Mouse (Mus musculus) thymus, postnatal 10 days (tissue): ENCODE data around the gene Nudt3.

Experiments
- DNase-seq, 2 experiments: peaks; one replicate each; pipeline ENCODE4 v3.0.0; 2021; ENCODE audit warnings: low spot score in 2 of 2

Nudt3 gene

DNA sequence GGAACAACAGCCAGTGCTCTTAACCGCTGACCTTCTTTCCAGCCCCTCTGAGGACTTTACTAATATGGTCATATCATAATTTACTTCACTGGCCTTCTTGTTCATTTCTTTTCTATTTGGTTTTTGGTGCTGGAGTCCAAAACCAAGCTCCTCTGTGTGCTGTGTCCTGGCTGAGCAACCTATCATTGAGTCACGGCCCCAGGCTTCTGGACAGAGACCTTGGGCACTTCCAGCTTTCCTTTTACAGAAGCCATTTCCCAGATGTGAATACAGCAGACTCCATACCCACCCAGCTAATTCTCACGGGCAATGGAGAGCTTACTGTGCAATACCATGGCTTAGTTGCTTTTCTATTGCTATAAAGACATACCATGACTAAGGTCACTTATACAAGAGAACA, 23.0 kb downstream of the Nudt3 start:
- DNase-seq = no peak

DNA sequence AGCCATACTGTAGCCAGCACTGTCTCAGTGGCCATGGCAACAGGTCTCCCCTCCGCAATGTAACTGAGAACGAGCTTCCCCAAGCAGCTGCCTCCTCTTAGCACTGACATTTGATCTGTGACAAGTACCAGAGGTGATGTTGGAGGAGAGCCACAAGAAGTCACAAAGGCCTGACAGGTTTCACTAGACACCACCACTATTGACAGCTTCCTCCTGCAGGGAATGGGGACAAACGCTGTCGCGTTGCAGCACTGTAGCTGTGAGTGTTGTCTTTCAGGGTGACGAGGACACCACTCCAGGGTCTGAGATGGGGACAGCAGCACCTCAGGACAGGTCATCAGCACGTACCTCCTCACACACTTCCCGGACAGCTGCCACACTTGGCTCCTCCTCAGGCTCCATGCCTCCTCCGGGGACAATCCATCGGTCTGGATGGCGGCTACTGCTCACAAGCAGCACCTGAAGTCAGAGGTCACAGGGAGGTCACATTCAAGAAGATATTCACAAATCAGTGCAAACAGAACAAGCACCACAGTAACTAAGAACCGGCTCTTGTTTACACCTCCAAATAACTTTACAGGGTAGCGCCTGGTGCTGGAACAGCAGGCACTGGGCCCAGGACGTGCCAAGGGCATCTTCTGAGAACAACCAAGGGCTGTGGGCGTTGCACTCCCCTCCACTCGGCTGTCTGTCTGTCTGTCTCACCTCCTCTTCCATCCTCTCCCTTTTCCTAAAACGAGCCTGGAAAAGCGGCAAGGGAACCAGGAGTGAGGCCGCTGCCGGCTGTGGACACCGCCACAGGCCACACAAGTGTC, 26.7 kb downstream of the Nudt3 start:
- DNase-seq = no peak

DNA sequence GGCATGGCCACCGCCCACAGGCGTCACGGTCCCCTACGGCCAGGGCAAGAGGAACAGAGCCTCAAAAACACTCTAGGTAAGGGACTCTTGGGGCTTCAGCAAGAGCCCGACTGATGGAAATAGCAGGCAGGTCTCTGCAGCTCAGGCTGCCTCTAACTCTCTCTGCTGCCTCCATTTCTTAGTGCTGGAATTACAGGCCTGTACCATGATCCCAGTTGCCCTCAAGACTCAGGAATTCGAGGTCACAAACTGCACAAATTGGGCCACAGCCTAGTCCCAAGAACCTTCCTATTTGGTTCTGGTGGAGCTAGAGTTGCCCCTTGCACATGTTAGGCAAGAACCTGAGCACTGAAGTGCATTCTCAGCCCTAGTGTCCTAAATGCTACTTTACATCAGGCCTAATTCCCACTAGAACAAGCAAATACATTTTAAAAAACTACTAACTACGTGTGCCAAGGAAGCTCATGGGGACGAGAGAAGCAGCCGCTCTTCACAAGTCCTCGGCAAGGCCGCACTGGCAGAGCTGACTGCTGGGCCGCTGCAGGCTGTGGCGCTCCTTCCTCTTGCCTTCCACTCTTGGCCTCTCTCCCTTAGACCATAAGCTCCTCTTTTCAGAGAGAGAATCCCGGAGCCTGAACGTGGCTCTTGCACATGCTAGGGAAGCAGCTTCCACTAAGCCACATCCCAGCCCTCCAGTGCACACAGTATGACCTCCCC, 27.5 kb downstream of the Nudt3 start:
- DNase-seq = no peak

DNA sequence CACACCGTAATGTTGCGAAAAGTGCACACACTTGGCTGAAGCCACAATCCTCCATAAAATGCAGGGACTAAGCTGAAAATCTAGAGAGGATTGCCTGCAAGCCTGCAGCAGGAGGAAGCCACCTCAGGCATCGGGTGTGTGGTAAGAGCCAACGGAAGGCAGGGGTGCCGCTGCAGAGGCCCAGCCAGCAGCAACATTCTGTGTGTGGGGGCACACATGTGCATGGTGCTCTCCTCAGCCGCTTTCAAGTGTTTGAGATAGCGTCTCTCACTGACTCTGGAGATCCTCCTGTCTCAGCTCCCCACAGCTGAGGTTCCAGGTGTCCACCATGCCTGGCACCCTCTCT, 30.8 kb downstream of the Nudt3 start:
- DNase-seq = no peak

DNA sequence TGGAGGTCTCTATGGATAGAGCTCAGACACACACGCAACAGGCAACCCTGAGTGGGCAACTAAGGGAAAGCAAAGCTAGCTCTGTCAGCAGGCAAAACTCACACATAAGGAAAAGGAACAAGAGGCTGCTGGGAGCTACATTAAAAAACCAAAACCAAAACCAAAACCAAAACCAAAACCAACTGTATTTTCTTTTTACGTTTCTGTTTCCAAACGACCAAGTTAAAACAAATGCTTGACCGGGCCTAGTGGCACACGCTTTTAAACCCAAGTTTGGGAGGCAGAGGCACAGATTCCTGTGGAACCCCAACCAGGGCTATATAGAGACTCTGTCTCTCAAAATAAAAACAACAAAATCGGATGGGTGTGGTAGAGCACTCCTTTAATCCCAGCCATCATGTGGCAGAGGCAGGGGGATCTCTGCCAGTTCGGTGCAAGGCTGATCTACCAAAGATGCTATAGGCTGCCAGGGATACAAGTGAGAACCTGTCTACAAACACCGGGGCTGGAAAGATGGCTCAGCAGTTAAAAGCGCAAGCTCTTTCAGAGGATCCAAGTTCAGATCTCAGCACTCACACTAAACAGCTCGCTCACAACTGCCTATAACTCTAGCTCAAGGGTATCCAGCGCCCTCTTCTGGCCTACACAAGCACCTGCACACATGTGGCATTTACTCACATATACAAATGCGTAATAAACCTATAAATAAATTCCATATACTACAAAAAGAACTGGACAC, 31.3 kb downstream of the Nudt3 start:
- no peak for DNase-seq

DNA sequence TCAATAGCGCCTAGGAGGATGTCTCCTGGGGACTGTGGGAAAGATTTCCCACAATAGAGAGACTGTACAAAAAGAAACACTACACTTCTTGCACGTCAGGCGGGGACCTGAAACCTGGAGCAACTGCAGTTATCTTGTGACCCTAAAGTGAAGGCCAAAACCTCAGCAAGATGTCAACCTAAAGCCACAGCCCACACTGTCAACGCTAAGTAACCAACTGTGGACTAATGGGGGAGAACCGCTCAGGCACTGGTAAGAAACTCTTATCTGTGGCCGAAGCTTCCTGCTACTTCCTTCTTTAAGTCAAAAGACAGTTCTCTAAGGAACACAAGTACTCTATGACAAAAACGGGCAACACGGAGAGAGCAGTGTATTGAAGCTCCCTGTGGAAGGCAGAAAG, 35.1 kb downstream of the Nudt3 start:
- no peak for DNase-seq

DNA sequence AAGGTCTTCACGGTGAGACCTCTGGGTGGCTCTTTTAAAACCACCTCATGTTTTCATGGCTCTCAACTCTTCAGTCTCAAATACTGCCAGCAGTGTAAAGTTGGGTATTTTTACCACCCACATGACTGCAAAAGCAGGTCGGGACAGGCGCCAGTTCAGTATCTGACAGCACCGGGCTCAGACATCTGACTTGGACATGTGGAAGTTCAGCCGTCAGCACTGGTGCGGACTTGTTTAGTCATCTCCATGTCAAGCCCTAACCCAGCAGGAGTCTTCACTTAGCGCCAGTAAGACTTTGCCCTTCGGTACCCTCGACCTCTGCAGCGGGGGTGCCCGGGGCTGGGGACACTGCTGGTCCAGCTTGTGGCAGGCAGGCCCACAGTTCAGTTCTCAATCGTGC, 36.0 kb downstream of the Nudt3 start:
- DNase-seq = no peak

DNA sequence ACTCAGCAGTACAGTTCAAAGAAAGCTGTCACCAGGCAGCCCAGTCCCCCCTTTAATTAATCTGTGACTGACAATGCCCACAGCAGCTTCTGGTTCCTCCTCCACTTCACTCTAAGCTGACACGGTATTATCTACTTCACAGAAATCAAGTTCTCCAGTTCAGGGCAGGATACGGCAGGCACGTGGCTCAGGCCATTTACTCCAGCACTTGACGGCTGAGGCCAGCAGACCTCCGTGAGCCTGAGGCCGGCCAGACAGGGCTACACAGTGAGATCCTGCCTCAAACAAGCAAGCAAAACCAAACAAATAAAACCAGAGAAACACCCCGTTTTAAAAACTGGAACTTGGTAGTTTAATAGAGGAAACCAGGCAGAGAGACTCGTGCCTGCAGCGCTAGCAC, 36.6 kb downstream of the Nudt3 start:
- DNase-seq = no peak

DNA sequence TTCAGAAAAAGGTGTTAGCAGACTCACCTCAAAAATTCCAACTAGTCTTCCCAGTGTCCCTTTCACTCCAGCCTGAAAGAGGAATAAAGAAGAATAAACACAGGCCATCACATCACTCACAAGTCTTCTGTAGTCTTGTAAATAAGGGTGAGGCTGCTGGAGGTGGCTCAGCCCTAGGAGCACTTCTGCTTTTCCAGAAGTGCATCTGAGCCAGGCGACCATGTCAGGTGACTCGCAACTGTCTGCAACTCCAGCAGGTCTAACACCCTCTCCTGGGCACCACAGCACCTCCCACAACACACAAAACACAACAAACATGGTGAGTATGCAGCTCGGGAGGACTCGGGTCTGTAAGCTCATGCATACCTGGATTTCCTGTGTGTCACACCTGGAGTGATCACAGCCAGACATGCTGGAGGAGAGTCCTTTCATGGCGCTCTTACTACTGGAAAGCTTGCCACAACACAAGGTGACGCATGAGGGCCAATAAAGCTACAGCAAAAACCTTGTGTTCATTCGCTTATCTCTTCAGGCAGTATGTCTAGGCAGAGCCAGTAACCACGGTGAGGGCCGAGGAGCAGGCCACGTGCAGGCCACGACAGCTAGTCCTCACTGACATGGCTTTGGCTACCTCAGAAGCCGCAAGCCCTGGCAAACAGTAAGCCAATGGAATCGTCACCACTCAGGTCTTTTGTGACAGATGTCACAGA, 40.0 kb downstream of the Nudt3 start:
- DNase-seq = no peak

DNA sequence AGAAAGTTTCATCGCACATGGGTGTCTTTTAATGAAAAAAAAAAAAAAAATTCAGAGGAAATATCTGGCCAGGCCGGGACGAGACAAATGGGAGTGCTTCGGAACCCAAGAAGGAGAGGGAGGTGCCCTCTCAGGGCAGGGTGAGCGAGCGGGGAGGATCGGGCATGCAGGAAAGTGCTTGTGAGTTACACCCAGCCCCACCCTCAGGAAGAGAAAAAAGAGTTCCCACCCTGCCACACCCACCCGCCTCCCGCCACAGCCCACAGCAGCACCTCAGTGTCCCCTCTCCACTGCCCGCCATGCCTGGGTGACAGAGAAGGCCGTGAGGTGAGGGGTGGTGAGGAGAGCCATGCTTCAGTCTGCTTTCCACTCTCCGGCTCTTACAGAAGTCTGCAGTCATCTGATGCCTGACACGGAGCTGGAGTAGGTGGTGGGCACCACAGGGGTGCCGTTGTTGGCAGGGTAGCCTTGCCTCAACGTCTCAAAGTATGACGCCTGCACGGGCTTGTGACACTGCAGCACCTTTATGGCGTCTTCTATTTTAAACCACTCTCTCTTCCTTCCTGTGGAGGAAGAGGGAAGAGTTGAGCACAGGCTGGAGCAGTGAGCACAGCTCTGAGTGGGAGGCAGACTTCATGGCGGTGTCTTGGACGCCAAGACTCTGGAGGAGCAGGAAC, 42.8 kb downstream of the Nudt3 start:
- DNase-seq = no peak

DNA sequence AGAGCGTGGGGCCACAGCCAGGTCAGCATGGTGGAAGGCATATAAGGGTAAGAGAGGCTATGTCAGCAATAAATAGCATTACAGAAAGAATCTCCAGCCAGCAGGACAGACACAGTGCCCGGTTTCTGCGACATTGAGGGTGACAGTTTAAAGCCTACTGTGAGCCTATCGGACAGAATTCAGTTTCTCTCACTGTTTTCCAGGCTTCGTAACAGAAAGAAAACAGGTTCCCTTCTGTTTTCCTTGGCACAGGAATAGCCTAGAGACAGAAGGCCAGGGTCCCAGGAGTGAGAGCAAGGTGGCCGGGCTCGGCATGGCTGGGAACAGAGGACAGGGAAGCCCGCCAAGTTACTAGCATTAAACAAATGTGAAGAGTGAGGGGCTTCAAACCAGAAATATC, 43.5 kb downstream of the Nudt3 start:
- DNase-seq = no peak

DNA sequence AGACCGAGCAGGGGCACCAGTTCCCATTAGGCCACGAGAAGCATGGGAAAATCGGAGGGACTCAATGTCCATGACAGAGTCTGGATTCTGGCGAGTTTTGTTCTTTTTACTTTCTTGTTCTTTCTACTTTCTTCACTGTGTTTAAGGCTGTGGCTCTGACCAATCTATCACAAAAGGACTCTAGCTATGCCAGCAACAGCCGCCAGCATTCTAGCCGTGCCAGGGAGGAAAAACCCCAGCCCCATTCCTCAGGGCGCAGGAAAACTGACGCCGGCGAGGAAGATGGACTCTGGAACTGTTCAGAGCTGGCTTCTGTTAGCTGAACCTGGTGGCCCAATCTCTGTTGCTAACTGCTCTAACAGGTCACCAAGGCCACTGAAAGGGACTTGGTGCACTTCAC, 44.8 kb downstream of the Nudt3 start:
- DNase-seq = no peak

DNA sequence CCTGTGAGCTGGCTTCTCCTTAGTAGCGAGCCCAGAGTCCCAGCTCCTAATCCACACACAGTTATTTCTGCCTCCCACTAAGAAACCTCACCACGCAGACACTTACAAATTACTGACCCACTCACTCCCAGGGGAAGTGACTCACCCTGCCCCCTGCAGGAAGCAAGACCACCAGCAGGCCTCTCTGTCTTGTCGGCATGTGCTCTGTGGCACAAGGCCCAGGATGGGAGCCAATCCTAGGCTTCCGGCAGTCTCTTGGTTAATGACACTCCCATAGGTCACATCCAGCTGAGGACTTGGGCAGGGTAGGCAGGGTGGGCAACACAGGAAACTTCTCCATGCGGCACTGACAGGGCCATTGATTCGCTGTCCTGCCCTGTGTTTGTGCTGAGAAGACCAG, 45.8 kb downstream of the Nudt3 start:
- DNase-seq = no peak

DNA sequence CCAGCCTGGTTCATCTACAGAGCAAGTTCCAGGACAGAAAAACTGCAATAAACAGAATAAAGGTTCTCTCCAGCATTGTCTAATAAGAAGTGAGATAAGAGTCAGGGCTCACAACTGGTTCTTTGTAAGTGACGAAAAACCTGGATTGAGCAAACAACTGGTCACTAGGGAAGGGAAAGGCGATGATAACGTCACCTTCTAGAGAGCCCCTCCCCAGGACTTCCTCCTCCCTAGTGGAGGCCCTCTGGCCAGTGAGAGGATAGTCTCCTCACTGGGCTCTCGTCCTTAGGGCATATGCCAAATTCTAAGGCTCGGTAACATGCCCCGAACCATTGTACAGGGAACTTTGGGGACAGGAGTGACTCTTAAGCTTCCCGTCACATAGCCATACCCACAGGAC, 47.2 kb downstream of the Nudt3 start:
- no peak for DNase-seq

DNA sequence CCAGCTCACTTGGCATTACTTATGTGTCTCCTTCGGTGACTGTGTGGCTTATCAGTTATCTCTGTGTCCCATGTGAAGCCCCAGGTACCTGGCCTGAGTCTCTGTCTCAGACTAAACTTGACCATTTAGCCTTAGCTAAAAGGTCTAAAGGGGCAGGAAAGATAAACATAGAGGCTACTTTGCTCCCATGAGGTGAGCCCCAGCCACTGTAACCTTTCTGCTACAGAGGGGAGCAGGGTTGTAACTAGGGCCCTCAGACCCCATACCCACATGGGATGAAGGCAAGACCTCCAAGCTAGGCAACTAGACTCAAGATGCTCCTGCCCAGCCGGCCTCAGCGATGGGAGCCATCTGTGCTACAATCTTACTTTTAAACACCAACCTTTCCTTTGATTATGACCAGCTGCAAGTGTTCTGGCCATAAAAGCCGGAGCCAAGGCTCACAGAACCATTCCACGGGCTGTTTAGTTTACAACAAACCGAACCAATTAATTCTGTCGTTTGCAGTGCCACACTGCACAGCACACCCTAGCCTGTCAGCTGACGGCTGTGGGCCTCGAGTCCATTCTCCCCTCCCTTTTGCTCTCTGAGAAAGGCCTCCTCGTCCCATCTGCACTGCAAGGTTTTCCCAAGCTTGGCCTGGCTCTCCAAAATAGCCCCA, 48.0 kb downstream of the Nudt3 start:
- DNase-seq = no peak

DNA sequence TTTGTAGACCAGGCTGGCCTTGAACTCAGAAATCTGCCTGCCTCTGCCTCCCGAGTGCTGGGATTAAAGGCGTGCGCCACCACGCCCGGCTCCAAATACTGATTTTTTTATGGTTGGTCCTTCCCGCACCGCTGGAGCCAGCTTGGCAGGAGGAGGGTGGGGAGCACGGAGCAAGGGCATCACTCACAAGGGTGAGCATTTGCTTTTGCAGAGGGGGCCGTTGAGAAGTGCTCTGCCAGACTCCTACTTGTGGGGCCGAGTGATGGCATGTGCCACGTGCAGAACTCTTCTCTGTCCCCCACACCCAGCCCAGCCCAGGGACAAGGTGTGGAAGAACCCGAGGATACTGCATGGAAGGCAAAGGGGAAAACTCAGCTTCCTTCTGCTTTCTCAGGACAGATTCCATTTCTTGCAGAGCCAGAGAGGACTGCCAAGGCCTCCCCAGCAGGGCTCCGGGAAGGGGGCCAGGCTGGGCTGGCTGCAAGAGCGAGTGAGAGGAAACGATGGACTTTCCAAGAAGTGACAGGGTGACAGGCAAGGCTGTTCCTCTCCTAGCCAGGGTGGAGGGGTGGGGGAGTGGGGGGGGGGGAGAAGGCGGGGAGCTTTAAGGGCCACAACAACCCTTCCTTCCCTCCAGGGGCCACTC, 48.7 kb downstream of the Nudt3 start:
- no peak for DNase-seq

DNA sequence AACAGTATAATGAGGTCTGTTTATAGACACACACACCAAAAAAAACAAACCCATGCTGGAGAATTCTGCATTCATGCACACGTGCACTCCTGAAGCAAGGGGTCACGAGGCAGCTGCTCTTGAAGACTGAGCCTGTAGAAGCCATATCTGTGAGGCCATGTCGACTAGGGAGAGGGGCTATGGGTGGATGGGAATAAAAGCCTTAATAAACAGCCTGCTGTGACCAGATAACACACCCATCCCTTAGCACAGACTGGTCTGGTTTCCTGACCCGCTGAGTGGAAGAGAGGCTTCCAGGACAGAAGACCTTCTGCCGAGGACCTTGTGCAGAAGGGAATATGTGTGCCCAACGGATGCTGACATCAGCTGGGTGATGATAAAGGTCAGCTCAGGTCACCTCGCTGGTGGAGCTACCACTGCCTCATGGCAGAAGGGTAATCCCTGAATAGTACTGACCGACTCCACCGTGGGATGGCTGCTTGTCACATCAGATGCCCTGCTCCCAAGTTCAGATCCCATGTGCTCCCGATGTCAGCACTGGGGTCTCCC, 49.4 kb downstream of the Nudt3 start:
- no peak for DNase-seq

DNA sequence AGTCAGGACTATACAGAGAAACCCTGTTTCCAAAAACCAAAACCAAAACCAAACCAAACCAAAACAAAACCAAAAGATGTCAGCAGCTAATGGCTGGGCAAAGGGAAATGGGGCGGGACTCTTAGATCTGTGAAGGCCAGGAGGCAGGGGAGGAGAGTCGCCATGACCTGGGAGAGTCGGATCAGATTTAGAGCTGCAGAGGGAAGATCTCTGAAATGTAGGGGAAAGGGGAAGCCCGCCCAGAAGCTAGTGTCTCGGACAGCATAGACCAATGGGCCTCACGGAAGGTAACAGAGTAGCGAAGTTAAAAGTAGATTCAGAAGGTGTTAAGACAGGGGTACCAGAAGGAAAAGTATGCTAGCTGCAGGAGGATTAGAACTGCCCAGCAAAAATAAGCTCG, 52.0 kb downstream of the Nudt3 start:
- no peak for DNase-seq

DNA sequence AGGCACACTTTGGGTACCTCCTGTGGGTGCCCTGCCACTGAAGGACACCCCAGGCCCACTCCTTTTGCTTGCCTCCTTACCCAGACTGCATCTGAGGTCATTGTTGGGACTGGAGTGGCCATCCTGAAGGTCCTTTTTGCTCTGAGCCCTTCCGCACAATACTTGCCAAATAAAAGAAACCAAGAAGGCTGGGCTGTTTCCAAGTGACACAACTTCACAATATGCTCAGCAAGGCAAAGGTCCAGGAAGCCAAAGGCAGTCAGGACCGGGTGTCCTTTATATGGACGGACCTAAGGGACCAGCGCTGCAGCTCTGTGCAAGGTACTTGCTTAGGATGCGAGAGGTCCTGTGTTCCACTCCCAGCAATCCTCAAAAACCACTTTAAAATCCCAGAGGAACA, 55.1 kb downstream of the Nudt3 start:
- no peak for DNase-seq

DNA sequence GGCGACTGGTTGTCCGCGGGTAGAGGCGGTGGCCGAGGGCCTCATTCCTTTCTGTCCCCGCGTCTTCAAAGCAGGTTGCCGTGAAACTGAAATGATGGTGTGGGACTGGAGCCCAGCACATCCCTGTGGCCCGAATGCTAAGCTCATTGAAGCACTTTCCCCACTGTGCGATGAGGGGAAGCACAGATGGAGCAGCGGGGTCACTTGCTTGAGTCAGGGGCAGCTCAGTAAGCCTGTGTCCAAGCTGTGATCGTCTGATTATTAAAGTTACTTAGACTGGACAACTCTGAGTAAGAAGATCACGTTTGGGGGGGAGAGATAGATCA, 57.4 kb downstream of the Nudt3 start:
- DNase-seq = no peak
